Comparison of ENCODE assay signal across 16 mouse cellular contexts in genomic region chr4:118019218-118019617, GRCm38 (mm10).
DNase-seq lines count a peak whose midpoint lies in the region; ATAC-seq lines count a peak whose summit lies in the region.
"Had no signal": no experiment of that assay in that cellular context is flagged by ENCODE, and none has a peak within 500 bp of the region (broad histone marks: within the 10 kb centered on the region; RNA-seq: fewer than 3 reads in every experiment).

No protein-coding gene starts in this region.

- H3K4me1 ChIP-seq in heart, embryonic 12.5 days (replicated peaks), result peaks cover 47% of the 10 kb centered on the region
- H3K4me1 ChIP-seq in intestine, embryonic 15.5 days (replicated peaks), result peaks cover 16% of the 10 kb centered on the region; the same call in 1 of the 2 replicates
- H3K4me1 ChIP-seq in intestine, embryonic 16.5 days (ENCODE audit: control insufficient read depth, insufficient read depth, low read length), result peaks cover 10% of the 10 kb centered on the region
- H3K4me1 ChIP-seq in stomach, embryonic 15.5 days, result peaks cover 24% of the 10 kb centered on the region; the same call in 1 of the 2 replicates

- 0 out of 2 replicates have a peak, but pooled peaks have one; percentile 50 for ATAC-seq in heart, embryonic 12.5 days (ENCODE audit: insufficient number of reproducible peaks, low FRiP score)
- peak; percentile 39; the same call in 1 of the 2 replicates for ATAC-seq in intestine, embryonic 15.5 days
- ATAC-seq in intestine, embryonic 16.5 days, result no peak
- 0 out of 2 replicates have a peak, but pooled peaks have one; percentile 11 for ATAC-seq in stomach, embryonic 15.5 days (ENCODE audit: insufficient read depth, low FRiP score, low read depth)

- intact Hi-C loops in heart, postnatal 25 days (cut with DNase I), result no loop called here

- no peaks in the 10 kb centered on the region for H3K9me3 ChIP-seq in heart, embryonic 12.5 days (replicated peaks)
- no peaks in the 10 kb centered on the region for H3K9me3 ChIP-seq in intestine, embryonic 15.5 days
- no peaks in the 10 kb centered on the region for H3K9me3 ChIP-seq in intestine, embryonic 16.5 days (ENCODE audit: control insufficient read depth, low read length)
- H3K9me3 ChIP-seq in stomach, embryonic 15.5 days, result no peaks in the 10 kb centered on the region
- H3K9me3 ChIP-seq: forebrain, embryonic 10.5 days; G1E; limb, embryonic 13.5 days had no signal

- H3K4me2 ChIP-seq in heart, embryonic 12.5 days, result no peak overlapping the region
- no peak overlapping the region for H3K4me2 ChIP-seq in intestine, embryonic 15.5 days (replicated peaks)
- H3K4me2 ChIP-seq in intestine, embryonic 16.5 days (ENCODE audit: low read depth, low read length), result no peak overlapping the region
- H3K4me2 ChIP-seq in stomach, embryonic 15.5 days, result no peak overlapping the region
- H3K4me2 ChIP-seq: limb, embryonic 13.5 days had no signal

- 65% methylated on average over 5 of the region's 5 CpGs for WGBS in heart, embryonic 12.5 days
- 67% methylated on average over 5 of the region's 5 CpGs for WGBS in intestine, embryonic 15.5 days
- WGBS in intestine, embryonic 16.5 days, result 65% methylated on average over 5 of the region's 5 CpGs
- WGBS in stomach, embryonic 15.5 days, result 64% methylated on average over 5 of the region's 5 CpGs

- no peak for DNase-seq in heart, postnatal 25 days (ENCODE audit: low spot score)
- DNase-seq in testis, postnatal 10 days (ENCODE audit: low spot score), result peak; percentile 34
- no peak for DNase-seq in testis, postnatal 14 days (ENCODE audit: low spot score)
- DNase-seq in gastrocnemius, adult 8-10 months (ENCODE audit: low spot score in 2 of 2), result no peak
- DNase-seq: cerebellum, adult 9-11 months; kidney, adult 9 months; kidney, postnatal 36 days; lung, postnatal 10 days; thymus, postnatal 4 days had no signal

- H3K27ac ChIP-seq in heart, embryonic 12.5 days (ENCODE audit: poor library complexity, severe bottlenecking), result no peak overlapping the region
- H3K27ac ChIP-seq in intestine, embryonic 15.5 days, result no peak overlapping the region
- no peak overlapping the region for H3K27ac ChIP-seq in intestine, embryonic 16.5 days (ENCODE audit: low read length)
- no peak overlapping the region for H3K27ac ChIP-seq in stomach, embryonic 15.5 days
- H3K27ac ChIP-seq: forebrain, embryonic 10.5 days; limb, embryonic 13.5 days had no signal

- no peak overlapping the region for H3K4me3 ChIP-seq in heart, embryonic 12.5 days
- H3K4me3 ChIP-seq in intestine, embryonic 15.5 days (replicated peaks), result no peak overlapping the region
- no peak overlapping the region for H3K4me3 ChIP-seq in intestine, embryonic 16.5 days (ENCODE audit: low read length)
- no peak overlapping the region for H3K4me3 ChIP-seq in stomach, embryonic 15.5 days (replicated peaks)
- H3K4me3 ChIP-seq: forebrain, embryonic 10.5 days; limb, embryonic 13.5 days had no signal

- no peaks in the 10 kb centered on the region for H3K36me3 ChIP-seq in heart, embryonic 12.5 days
- no peaks in the 10 kb centered on the region for H3K36me3 ChIP-seq in intestine, embryonic 15.5 days
- H3K36me3 ChIP-seq in intestine, embryonic 16.5 days (ENCODE audit: control insufficient read depth, insufficient read depth, low read length), result no peaks in the 10 kb centered on the region
- no peaks in the 10 kb centered on the region for H3K36me3 ChIP-seq in stomach, embryonic 15.5 days
- H3K36me3 ChIP-seq: forebrain, embryonic 10.5 days had no signal

- H3K9ac ChIP-seq in heart, embryonic 12.5 days, result no peak overlapping the region
- H3K9ac ChIP-seq in intestine, embryonic 15.5 days, result no peak overlapping the region
- H3K9ac ChIP-seq in intestine, embryonic 16.5 days (ENCODE audit: low read depth, low read length), result no peak overlapping the region
- H3K9ac ChIP-seq in stomach, embryonic 15.5 days, result no peak overlapping the region
- H3K9ac ChIP-seq: limb, embryonic 13.5 days had no signal

- no peaks in the 10 kb centered on the region for H3K27me3 ChIP-seq in heart, embryonic 12.5 days (replicated peaks)
- no peaks in the 10 kb centered on the region for H3K27me3 ChIP-seq in intestine, embryonic 15.5 days (replicated peaks)
- no peaks in the 10 kb centered on the region for H3K27me3 ChIP-seq in intestine, embryonic 16.5 days (replicated peaks; ENCODE audit: control insufficient read depth, insufficient read depth, low read length)
- no peaks in the 10 kb centered on the region for H3K27me3 ChIP-seq in stomach, embryonic 15.5 days (replicated peaks)
- H3K27me3 ChIP-seq: limb, embryonic 13.5 days had no signal
